Mouse (Mus musculus) thymus, postnatal 0 days (tissue): Measurements from ENCODE around the gene Tmem128. TPM values are rescaled to one million over a fixed set of nuclear protein-coding genes. Genes with fewer than 3 reads are reported as not detected.

ENCODE experiments used
- DNase-seq: peaks from one replicate; pipeline ENCODE4 v3.0.0-alpha.2; 2015; ENCODE audit warnings: low spot score
- polyA plus RNA-seq: library from polyadenylated mRNA; unstranded; fragments of >200 nt; fragmentation: Nextera tagmentation; extraction: Ambion mirVana; gene quantifications from 2 replicates; pipeline ENCODE4 v1.2.1, GENCODE M21; 2015

Tmem128 gene
- polyA plus RNA-seq, 1 experiment from 2014 or later, result 126 TPM

DNA sequence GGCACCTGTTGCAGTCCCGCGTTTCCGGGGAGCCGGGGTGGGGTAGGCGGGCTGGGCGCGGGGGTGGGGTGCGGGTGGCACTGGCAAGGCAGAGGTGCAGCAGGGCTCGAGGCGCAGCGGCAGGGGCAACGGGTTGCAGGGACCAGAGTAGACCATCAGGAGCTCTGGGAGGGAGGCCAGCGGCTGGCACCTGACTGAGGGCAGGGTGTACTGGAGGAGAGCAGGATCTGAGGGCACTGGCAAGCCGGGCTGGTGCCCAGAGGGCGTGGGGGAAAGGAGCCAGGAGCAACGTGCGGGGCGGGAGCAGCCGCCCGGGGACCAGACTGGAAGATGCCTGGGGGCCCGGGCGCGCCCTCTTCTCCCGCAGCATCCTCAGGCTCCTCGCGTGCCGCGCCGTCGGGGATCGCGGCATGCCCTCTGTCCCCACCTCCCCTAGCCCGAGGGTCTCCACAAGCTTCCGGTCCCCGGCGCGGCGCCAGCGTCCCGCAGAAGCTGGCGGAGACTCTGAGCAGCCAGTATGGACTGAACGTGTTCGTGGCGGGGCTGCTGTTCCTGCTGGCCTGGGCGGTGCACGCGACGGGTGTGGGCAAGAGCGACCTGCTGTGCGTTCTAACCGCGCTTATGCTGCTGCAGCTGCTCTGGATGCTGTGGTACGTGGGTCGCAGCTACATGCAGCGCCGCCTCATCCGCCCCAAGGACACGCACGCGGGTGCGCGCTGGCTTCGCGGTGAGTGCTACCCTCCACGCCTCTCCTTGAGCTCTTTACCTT lies 17.3 kb downstream of the Tmem128 start:
- DNase-seq, result no peak

DNA sequence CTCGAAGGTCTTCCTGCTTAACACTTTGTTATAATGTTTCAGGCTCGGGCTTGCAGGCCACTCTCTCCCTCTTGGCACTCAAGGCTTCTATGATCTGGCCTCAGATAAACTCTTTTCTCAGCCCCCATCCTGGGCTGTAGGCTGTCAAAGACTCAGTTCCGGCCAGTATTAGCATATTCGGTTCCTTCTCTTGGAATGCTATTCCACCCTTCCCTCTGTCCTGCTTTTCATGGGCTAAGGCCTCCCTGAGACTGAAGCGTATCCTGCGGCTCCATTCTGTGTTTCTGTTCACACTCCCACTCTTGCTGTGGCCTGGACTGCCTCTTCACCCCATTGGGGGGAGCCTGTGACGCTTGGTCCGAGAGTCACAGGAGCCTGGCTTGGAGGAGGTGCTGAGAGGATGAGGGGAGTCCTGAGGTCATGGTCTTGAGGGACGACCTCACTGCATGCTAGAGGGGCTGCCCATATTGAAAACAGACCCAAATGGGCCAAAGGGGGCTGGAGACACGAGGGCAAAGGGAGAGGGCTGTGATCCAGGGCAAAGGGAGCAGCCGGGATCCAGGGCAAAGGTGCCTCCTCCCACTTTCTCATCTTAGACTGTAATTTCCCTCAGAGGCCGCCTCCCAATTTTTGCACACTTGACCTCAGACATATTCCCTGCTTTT lies 18.1 kb downstream of the Tmem128 start:
- DNase-seq, result no peak

DNA sequence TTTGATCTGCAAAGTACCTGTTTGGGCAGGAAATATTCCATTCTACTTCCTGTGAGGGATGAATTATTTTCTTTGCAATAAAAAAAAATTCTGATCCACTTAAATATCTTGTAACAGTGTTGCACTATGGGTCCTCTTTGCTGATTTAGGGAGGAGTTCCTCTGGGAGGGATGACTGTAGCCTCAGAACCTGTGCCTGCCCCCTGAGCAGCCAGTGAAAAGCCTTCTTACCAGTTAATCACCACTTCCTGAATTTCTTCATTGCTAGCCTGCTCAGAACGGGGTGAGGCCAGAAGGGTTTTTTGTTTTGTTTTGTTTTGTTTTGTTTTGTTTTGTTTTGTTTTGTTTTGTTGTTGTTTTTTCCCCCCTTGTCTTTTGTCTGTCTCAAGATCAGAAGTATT lies 20.1 kb downstream of the Tmem128 start:
- DNase-seq, result no peak

- no peak for DNase-seq
Observed at GRCm38 (mm10) chr5:38285724-38286123, 25.7 kb downstream of the Tmem128 start.

- no peak for DNase-seq
Observed at GRCm38 (mm10) chr5:38288476-38288875, 28.5 kb downstream of the Tmem128 start.

- no peak for DNase-seq
Observed at GRCm38 (mm10) chr5:38301761-38302411, 41.9 kb downstream of the Tmem128 start.

DNA sequence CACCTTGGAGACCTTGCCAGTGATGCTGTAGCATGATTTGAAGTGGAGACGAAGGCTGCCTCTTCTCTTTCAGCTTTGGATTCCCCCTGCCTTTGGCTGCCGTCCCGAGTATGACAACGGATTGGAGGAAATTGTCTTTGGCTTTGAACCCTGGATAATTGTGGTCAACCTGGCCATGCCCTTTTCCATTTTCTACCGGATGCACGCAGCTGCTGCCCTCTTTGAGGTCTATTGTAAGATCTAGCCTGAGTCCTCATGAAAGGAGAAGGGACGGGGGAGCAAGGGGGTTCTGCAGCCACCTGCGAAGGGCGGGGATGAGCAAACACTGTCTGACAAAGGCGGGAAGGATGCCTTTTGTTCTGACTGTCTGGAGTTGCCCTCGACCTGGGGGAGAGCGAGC lies 42.7 kb downstream of the Tmem128 start:
- DNase-seq, result peak; percentile 5

DNA sequence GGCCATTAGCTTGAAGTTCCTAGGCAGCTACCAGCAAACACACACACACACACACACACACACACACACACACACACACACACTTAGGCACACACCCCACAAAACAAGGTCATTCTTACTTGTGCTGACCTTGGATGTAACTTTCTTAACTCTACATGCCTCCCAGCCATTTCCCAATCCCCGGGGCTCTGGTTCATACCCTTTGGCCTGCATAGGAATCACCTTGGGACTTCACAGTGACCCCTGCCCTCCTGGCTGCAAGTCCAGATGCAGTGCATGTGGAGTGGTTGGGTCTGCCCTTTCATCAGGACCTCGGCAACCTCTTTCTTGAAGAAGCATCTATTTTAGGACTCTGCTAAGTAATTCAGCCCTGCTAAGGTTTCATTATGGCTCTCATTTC lies 45.3 kb downstream of the Tmem128 start:
- no peak for DNase-seq

DNA sequence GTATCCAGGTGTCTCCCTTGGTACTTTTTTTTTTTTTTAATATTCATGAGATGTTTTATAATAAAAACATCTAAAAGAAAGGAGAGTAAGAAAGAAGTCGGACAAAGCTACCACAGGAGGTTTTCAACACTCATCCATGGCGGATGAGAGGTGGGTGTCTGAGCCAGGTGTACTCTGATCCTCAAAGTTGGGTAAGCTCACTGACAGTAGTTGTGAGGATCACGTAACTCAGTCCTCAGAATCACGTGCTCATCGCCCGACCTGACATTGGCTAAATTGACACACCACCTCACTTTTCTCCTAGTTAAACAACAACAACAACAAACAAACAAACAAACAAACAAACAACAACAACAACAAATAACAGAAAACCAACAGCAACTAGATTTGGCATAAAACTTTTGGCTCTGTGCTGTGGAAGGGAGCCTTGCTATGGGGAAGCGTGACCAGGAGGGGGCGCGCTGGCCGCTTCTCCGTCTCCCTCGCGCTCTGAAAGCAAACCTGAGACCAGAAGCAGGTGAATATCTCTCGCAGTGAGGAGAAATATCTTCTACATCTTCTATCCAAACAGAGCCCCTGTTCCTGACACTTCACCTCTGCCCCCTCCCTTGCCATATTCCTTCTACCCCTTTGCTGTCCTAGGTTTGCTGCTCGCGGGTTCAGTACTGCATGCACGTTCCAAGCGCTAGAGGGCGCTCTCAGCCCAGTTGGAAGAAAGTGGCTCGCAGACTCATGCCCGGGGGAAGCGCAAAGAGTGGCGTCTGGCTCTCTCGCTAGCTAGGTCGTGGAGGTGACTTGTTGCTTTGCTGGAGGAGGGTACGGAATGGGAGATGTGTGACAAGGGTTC lies 47.5 kb downstream of the Tmem128 start:
- peak; percentile 88 for DNase-seq

DNA sequence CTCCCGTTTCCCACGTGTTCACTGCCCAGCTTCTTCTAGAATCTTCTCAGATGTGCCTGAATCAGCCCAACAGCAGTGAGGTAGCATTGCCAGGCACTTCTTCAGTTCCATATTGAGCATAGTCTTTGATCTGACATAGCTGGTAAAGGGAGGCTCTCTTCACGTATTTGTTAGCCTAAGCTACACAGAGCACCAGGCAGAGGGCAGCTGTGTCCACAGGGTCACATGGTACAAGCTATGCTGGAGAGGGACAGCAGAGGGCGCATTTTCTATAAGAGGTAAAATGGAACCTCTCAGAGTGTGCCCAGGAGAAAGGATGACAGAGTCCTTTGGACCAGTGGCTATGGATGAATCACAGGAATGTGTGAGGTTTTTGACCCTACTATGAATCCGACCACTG lies 48.9 kb downstream of the Tmem128 start:
- DNase-seq, result peak; percentile 72

DNA sequence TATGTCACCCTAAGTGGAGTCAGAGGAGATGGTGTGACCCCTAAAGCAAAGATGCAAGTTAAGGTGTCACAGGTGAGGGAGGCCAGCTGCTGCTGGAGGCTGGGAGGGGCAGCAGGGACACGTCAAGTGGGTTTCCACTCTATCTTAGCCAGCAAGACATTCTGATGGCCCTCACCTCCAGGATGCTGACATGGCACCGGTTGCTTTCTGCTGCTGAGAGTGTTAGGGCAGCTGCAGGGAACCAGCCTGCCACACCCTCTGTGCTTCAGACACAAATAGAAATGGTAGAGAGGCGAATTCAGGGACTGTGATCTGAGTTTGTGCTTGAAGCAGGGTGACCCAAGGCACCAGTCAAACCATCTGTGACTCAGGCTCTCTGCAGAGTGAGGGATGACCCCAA lies 49.8 kb downstream of the Tmem128 start:
- no peak for DNase-seq

Other genes with a start within 250 kb of the Tmem128 start
- 34.7 and 40.0 TPM in 2 replicates for gene Stx18, start 221.4 kb upstream of the Tmem128 start, polyA plus RNA-seq
- gene Nsg1, start 100.3 kb upstream of the Tmem128 start, polyA plus RNA-seq, result 4.1 and 5.3 TPM in 2 replicates
- gene Zbtb49, start 39.7 kb upstream of the Tmem128 start, polyA plus RNA-seq, result 9.8 and 13.0 TPM in 2 replicates
- gene Lyar, start 39.7 kb upstream of the Tmem128 start, polyA plus RNA-seq, result 113 and 144 TPM in 2 replicates
- 0.06 and 0.08 TPM in 2 replicates for gene Otop1, start 15.8 kb downstream of the Tmem128 start, polyA plus RNA-seq
- 0.05 TPM in 1 of 2 replicates, not detected in the other for gene Drd5, start 59.2 kb downstream of the Tmem128 start, polyA plus RNA-seq
- 4.7 and 5.2 TPM in 2 replicates for gene Slc2a9, start 243.0 kb downstream of the Tmem128 start, polyA plus RNA-seq